In genomic region chr7:113069336-113069924, GRCm38 (mm10) we compare ENCODE assay signal across 25 mouse cellular contexts.
A peak's percentile ranks its signal among the peaks of the same experiment; 100 is the strongest.
DNase-seq lines count a peak whose midpoint lies in the region; ATAC-seq lines count a peak whose summit lies in the region.
"Had no signal": no experiment of that assay in that cellular context is flagged by ENCODE, and none has a peak within 500 bp of the region (broad histone marks: within the 10 kb centered on the region; RNA-seq: fewer than 3 reads in every experiment).

No protein-coding gene starts in this region.

- WGBS in embryonic facial prominence, embryonic 14.5 days: 44% methylated on average over 4 of the region's 4 CpGs
- 69% methylated on average over 4 of the region's 4 CpGs for WGBS in embryonic facial prominence, embryonic 10.5 days
- 54% methylated on average over 4 of the region's 4 CpGs for WGBS in kidney, embryonic 14.5 days

- H3K4me3 ChIP-seq in embryonic facial prominence, embryonic 14.5 days (ENCODE audit: low read depth, low read length): no peak overlapping the region
- no peak overlapping the region for H3K4me3 ChIP-seq in embryonic facial prominence, embryonic 10.5 days
- no peak overlapping the region for H3K4me3 ChIP-seq in kidney, embryonic 14.5 days (ENCODE audit: low read length)
- H3K4me3 ChIP-seq: embryonic facial prominence, embryonic 12.5 days; forebrain, embryonic 13.5 days; heart, adult 2 months; hindbrain, embryonic 10.5 days; hindbrain, embryonic 15.5 days had no signal

- H3K4me1 ChIP-seq in embryonic facial prominence, embryonic 14.5 days (ENCODE audit: control insufficient read depth, insufficient read depth, low read length): no peaks in the 10 kb centered on the region
- 0 out of 2 replicates have a peak, but pooled peaks cover 7% of the 10 kb centered on the region for H3K4me1 ChIP-seq in embryonic facial prominence, embryonic 10.5 days
- peaks cover 9% of the 10 kb centered on the region; the same call in 1 of the 2 replicates for H3K4me1 ChIP-seq in kidney, embryonic 14.5 days (ENCODE audit: control insufficient read depth, insufficient read depth, low read length)

- no peaks in the 10 kb centered on the region for H3K36me3 ChIP-seq in embryonic facial prominence, embryonic 14.5 days (ENCODE audit: control insufficient read depth, insufficient read depth, low read length)
- no peaks in the 10 kb centered on the region for H3K36me3 ChIP-seq in embryonic facial prominence, embryonic 10.5 days (replicated peaks)
- no peaks in the 10 kb centered on the region for H3K36me3 ChIP-seq in kidney, embryonic 14.5 days (ENCODE audit: control insufficient read depth, insufficient read depth, low read length)
- H3K36me3 ChIP-seq: embryonic facial prominence, embryonic 12.5 days; G1E; hindbrain, embryonic 10.5 days; hindbrain, embryonic 15.5 days had no signal

- DNase-seq in cerebellum, postnatal 4 days (ENCODE audit: low spot score in 2 of 2): no peak
- DNase-seq in embryonic facial prominence, embryonic 14.5 days (ENCODE audit: low spot score): no peak
- no peak for DNase-seq in embryonic facial prominence, embryonic 10.5 days (ENCODE audit: low spot score)
- DNase-seq in kidney, postnatal 36 days: no peak
- DNase-seq in cerebellum, postnatal 25 days: peak; percentile 34 to 36
- DNase-seq: adrenal gland, adult 8-10 months; adrenal gland, postnatal 36 days; B cell, adult 2 months; embryo, embryonic 11 days; forebrain, postnatal 0 days; gastrocnemius, postnatal 36 days; heart, adult 2 months; kidney, adult 11 months; kidney, adult 9 months had no signal

- no peaks in the 10 kb centered on the region for H3K9me3 ChIP-seq in embryonic facial prominence, embryonic 14.5 days (ENCODE audit: control insufficient read depth, low read length)
- no peaks in the 10 kb centered on the region for H3K9me3 ChIP-seq in embryonic facial prominence, embryonic 10.5 days
- no peaks in the 10 kb centered on the region for H3K9me3 ChIP-seq in kidney, embryonic 14.5 days (ENCODE audit: control insufficient read depth, low read length)
- H3K9me3 ChIP-seq: embryonic facial prominence, embryonic 12.5 days; G1E; hindbrain, embryonic 10.5 days; hindbrain, embryonic 15.5 days had no signal

- 0 out of 2 replicates have a peak, but pooled peaks have one; percentile 40 for ATAC-seq in cerebellum, adult (ENCODE audit: insufficient number of reproducible peaks, low FRiP score, low TSS enrichment)
- ATAC-seq in embryonic facial prominence, embryonic 14.5 days (ENCODE audit: low read depth): peak; percentile 65; the same call in 1 of the 2 replicates
- ATAC-seq in kidney, embryonic 14.5 days (ENCODE audit: low FRiP score, low TSS enrichment): peak; percentile 55; the same call in 1 of the 2 replicates
- no peak for ATAC-seq in granulocyte monocyte progenitor cell, adult 5-6 weeks (replicated peaks; ENCODE audit: poor library complexity, severe bottlenecking)
- ATAC-seq: CD4-positive, CD25-positive, alpha-beta regulatory T cell, adult 4 months; forebrain, embryonic 13.5 days; forebrain, postnatal 0 days; inflammation-experienced regulatory T-cells, adult 6 months had no signal

- no peaks in the 10 kb centered on the region for H3K27me3 ChIP-seq in embryonic facial prominence, embryonic 14.5 days (replicated peaks; ENCODE audit: control insufficient read depth, insufficient read depth, low read length)
- 0 out of 2 replicates have a peak, but pooled peaks cover 4% of the 10 kb centered on the region for H3K27me3 ChIP-seq in embryonic facial prominence, embryonic 10.5 days (replicated peaks; ENCODE audit: low read depth, poor library complexity, severe bottlenecking)
- H3K27me3 ChIP-seq in kidney, embryonic 14.5 days (ENCODE audit: control insufficient read depth, insufficient read depth, low read length): no peaks in the 10 kb centered on the region
- H3K27me3 ChIP-seq: embryonic facial prominence, embryonic 12.5 days; forebrain, embryonic 13.5 days; hindbrain, embryonic 15.5 days had no signal

- no peak overlapping the region for H3K9ac ChIP-seq in embryonic facial prominence, embryonic 14.5 days (ENCODE audit: low read depth, low read length)
- H3K9ac ChIP-seq in kidney, embryonic 14.5 days (ENCODE audit: low read depth, low read length): no peak overlapping the region
- H3K9ac ChIP-seq: embryonic facial prominence, embryonic 12.5 days; forebrain, embryonic 13.5 days; forebrain, postnatal 0 days; hindbrain, embryonic 15.5 days had no signal

- H3K27ac ChIP-seq in embryonic facial prominence, embryonic 14.5 days (replicated peaks; ENCODE audit: low read depth, low read length): no peak overlapping the region
- no peak overlapping the region for H3K27ac ChIP-seq in embryonic facial prominence, embryonic 10.5 days (replicated peaks)
- H3K27ac ChIP-seq in kidney, embryonic 14.5 days (ENCODE audit: low read depth, low read length): no peak overlapping the region
- H3K27ac ChIP-seq: embryonic facial prominence, embryonic 12.5 days; forebrain, embryonic 13.5 days; heart, adult 2 months; hindbrain, embryonic 10.5 days; hindbrain, embryonic 15.5 days had no signal

- H3K4me2 ChIP-seq in embryonic facial prominence, embryonic 14.5 days (ENCODE audit: low read depth, low read length): no peak overlapping the region
- no peak overlapping the region for H3K4me2 ChIP-seq in kidney, embryonic 14.5 days (replicated peaks; ENCODE audit: low read depth, low read length)
- H3K4me2 ChIP-seq: embryonic facial prominence, embryonic 12.5 days; forebrain, embryonic 13.5 days; heart, embryonic 11.5 days; hindbrain, embryonic 15.5 days had no signal

Comparison
In these comparisons a context has a peak if more than half of its experiments do, and no peak if none do; other contexts are left out.
1. DNase-seq: peak in cerebellum, postnatal 25 days (2 of 2); none in cerebellum, postnatal 4 days (0 of 2), embryonic facial prominence, embryonic 14.5 days (single experiment), embryonic facial prominence, embryonic 10.5 days (single experiment) and kidney, postnatal 36 days (0 of 2).